Mouse (Mus musculus) gastrocnemius, adult 18-20 months (tissue): ENCODE measurements at regions not wholly inside any gene's neighbourhood (a gene's known extent, or its start where the extent isn't known, plus 50 kb on each side); places are given as distances from the start of the nearest gene placed in this dataset.

Source experiments
- DNase-seq: peaks from one replicate; pipeline ENCODE4 v3.0.0; 2021; ENCODE audit warnings: low spot score

- DNase-seq, result no peak
Observed at GRCm38 (mm10) chr8:127662776-127663499, 599.2 kb downstream of the Pard3 start.

DNA sequence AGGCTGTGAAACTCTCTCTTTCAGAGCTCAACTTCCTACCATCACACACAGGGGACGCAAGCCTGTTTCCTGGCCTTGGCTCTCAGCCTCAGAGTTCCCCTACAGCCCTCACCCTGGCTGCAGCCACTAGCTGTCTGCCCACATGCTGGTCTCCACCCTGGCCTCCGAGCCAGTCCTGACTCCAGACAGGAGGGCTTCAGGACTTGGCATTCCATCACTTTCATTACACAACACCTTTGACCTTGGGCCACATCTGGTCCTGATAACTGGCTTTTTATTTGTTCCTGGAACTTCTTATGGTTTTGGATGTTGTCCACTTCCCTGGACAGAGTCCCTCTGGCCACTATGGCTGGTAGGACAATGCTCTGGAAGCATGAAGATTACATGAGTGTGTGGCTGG lies 602.9 kb downstream of the Pard3 start:
- peak; percentile 19 for DNase-seq

GRCm38 (mm10) chr8:127668991-127669390 lies 605.3 kb downstream of the Pard3 start:
- no peak for DNase-seq

GRCm38 (mm10) chr8:127674063-127674462 lies 610.4 kb downstream of the Pard3 start:
- DNase-seq, result no peak

DNA sequence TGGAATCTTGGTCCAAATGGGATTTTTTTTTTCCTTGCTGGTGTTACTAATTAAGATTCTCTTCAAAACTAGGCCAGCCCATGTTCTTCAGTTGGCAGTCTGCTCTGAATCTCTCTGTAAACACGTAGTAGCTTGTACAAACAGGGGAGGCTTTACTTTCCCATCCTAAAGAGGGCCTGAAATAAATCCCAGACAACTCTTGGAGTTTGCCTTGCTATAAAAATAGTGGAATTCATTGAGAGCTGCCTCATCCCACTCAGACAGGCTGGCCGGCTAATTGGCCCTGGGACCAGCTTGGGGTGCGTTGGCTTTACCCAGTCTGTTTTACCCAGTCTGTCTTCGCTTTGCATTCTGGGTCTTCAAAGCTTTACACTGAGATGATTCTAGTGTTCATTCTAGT lies 611.7 kb downstream of the Pard3 start:
- DNase-seq, result no peak

- no peak for DNase-seq
Observed at GRCm38 (mm10) chr8:127680205-127680604, 616.5 kb downstream of the Pard3 start.

DNA sequence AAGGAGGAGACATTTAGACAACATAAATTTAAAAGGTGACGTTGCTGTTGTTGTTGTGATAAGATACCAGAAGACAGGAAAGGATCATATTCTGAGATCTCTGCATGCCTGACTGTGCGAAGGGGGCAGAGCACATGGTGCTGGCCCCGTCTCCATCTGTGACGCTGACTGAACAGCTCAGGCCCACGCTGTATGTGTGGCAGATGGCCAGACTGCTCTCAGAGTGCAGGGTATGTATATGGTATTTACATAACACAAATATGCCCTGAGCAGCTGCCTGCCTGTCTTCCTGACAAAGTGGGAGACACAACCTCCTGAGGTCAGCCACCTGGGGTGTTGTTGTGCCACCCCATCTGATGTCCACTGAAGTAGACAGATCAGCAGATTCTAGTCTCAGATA lies 620.5 kb downstream of the Pard3 start:
- DNase-seq, result no peak

DNA sequence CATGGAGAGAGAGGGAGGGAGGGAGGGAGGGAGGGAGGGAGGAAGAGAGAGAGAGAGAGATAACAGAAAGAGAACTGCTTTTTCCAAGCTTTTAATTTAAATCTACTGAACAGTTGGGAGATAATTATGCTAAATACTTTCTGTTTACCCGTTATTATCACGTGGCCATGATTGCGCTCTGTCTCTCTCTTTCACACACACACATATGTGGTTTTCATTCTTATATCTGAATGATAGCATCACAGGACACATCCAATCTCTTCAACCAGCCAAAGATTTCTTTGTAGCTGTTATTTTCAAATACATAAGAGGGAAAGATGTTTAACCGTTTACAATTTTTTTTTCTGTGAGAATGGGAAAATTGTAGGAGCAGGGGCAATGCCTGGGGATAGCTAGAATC lies 627.1 kb downstream of the Pard3 start:
- no peak for DNase-seq

GRCm38 (mm10) chr8:127698404-127698803 lies 634.7 kb downstream of the Pard3 start:
- DNase-seq, result peak; percentile 50

DNA sequence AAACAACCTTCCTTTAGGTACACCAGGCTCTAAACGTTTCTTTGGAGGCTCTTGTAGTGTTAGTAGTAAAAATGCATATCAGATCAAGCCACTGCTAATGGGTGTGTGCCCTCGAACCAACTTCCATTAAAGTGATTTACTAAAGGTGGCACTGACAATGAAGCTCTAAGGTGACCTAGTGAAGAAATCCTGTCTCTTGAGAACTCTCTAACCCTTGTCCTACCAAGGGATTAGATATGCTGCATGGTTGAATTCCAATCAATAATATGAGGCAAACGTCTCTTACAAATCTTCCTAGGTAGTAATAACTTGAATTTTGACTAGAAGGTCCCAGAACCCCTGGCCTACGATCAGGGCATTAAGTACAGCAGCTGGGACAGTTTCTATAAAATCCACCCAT lies 640.7 kb downstream of the Pard3 start:
- no peak for DNase-seq

GRCm38 (mm10) chr8:127706051-127706835 lies 642.5 kb downstream of the Pard3 start:
- DNase-seq, result no peak

- no peak for DNase-seq
Observed at GRCm38 (mm10) chr8:127709439-127709838, 645.7 kb downstream of the Pard3 start.

DNA sequence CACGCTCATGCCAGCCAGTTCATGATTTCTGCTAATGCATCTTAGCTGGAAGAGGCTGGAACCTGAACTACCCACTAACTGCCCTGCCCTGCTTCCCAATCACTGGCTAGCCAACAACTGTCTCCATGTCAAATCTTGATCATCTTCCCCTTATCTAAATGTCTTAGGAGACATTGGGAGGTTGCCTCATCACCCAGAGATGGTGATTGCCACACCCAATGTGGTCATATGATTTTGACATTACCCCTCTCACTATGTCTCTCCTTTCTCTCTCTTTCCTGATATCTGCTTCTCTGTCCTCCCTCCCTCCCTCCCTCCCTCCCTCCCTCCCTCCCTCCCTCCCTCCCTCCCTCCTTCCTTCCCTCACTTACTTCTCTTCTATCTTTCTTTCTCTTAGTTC lies 643.3 kb upstream of the Nrp1 start:
- DNase-seq, result no peak

DNA sequence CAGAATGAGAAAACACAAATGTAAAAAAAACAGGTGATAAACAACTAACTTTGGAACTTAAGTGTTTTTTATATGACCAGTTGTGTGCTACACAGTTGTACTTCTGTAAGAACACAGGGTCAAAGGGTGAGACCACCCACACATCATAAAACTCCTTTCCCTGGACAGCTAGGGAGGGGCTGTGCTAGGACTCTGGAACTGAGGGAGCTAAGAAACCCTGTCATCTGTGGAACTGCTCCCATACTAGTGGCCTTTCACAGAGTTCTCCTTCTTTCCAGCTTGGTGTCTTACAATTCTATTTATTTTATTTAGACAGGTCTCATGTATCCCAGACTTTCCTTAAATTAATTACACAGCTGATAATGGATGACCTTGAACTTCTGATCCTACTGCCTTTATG lies 640.4 kb upstream of the Nrp1 start:
- DNase-seq, result no peak

- peak; percentile 47 for DNase-seq
Observed at GRCm38 (mm10) chr8:127719881-127720280, 638.5 kb upstream of the Nrp1 start.

GRCm38 (mm10) chr8:127720593-127721290 lies 637.7 kb upstream of the Nrp1 start:
- DNase-seq, result no peak

DNA sequence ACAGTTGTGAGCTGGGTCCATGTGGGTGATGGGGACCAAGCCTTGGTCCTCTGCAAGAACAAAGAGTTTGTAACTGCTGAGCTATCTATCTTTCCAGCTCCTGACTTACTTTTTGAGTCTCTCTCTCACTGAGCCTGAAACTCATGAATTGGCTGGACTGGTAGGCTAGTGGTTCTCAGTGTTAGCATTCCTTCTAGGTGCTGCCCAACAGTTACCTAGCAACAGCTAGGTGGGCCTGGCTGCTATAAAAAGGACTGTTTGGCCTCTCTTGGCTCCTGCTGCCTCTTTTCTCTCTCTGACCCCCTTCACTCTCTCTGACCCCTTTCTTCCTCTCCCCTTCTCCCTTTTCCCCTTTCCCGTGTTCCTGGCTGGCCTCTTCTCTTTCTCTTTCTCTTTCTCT lies 636.8 kb upstream of the Nrp1 start:
- no peak for DNase-seq

- no peak for DNase-seq
Observed at GRCm38 (mm10) chr8:127734059-127734458, 624.3 kb upstream of the Nrp1 start.

DNA sequence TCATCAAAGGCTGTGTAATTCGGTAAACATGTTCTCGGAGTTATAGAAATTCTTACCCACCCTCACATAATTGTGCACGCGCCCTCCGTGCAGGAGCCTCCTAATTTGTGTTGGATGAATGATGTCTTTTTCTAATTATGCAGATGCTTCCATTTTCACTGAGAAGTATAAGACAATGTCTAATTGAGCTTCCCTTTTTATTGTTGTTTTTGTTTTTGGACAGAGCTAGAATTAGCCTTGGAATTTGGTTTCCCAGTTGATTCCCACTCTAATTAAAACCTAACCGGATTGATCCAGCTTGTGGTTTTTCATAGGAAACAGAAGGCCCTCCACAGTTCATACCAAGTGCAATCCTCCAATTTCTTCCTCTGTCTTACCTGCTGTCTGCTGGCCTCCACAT lies 616.2 kb upstream of the Nrp1 start:
- no peak for DNase-seq

DNA sequence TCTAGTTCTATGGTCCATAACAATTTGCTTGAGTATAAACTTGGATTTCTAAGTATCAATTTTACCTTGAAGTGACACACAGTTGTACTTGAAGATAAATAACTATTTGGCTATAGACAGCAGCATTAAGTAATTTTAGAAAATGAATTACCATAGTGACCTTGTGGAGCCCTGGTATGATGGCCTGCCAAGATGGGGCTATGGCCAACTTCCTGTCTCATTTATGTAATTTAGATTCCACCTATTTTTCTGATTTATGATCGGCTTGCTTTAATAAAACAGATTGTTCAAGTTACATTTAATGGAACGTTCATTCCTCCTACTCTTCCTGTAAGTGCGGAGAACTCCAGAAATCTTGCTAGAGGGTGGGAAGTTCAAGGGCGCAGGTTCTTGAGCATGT lies 613.2 kb upstream of the Nrp1 start:
- DNase-seq, result no peak

GRCm38 (mm10) chr8:127746456-127746855 lies 611.9 kb upstream of the Nrp1 start:
- no peak for DNase-seq

- no peak for DNase-seq
Observed at GRCm38 (mm10) chr8:127752871-127753270, 605.5 kb upstream of the Nrp1 start.
